Mouse (Mus musculus) midbrain, embryonic 13.5 days (tissue): ENCODE measurements around the gene Lyrm4. TPM values are rescaled to one million over a fixed set of nuclear protein-coding genes. Genes with fewer than 3 reads are reported as not detected.
A peak's percentile ranks its signal among the peaks of the same experiment; 100 is the strongest.
"Not testable (repeated sequence)": the region's sequence is repeated elsewhere in the genome, so short reads cannot be mapped to it uniquely, and the experiment has no call there.

Experiments
- ATAC-seq: fragments of 200-750 bp; cut with Nextera tagmentation; 2 replicates; pipeline ENCODE4 v1.8.0; 2017; ENCODE audit warnings: mild to moderate bottlenecking, moderate TSS enrichment, moderate library complexity
- H3K27ac ChIP-seq: fragments of 300-500 bp; sonication (generic); 2 replicates; pipeline ENCODE4 v1.5.1; 2015; ENCODE audit warnings: inconsistent platforms, mild to moderate bottlenecking, moderate library complexity
- H3K27me3 ChIP-seq: fragments of 300-500 bp; sonication (generic); 2 replicates; pipeline ENCODE4 v1.6.1; 2015; ENCODE audit warnings: mild to moderate bottlenecking, inconsistent platforms
- H3K36me3 ChIP-seq: fragments of 300-500 bp; sonication (generic); 2 replicates; pipeline ENCODE4 v1.6.1; 2015; ENCODE audit warnings: mild to moderate bottlenecking, inconsistent platforms
- H3K4me1 ChIP-seq: fragments of 300-500 bp; sonication (generic); replicated peaks from 2 replicates; pipeline ENCODE4 v1.6.1; 2015; ENCODE audit warnings: inconsistent platforms
- H3K4me2 ChIP-seq: fragments of 300-500 bp; sonication (generic); replicated peaks from 2 replicates; pipeline ENCODE4 v1.6.1; 2015; ENCODE audit warnings: moderate library complexity, mild to moderate bottlenecking, inconsistent platforms
- H3K4me3 ChIP-seq: fragments of 300-500 bp; sonication (generic); replicated peaks from 2 replicates; pipeline ENCODE4 v1.5.1; 2015; ENCODE audit warnings: mild to moderate bottlenecking, inconsistent platforms
- H3K9ac ChIP-seq: fragments of 300-500 bp; sonication (generic); replicated peaks from 2 replicates; pipeline ENCODE4 v1.6.1; 2015; ENCODE audit warnings: mild to moderate bottlenecking, inconsistent platforms
- H3K9me3 ChIP-seq: fragments of 300-500 bp; sonication (generic); 2 replicates; pipeline ENCODE4 v1.6.1; 2016; ENCODE audit warnings: mild to moderate bottlenecking, inconsistent platforms
- WGBS: fragments of 180-500 bp; shearing (Covaris S2); methylation state at CpG from one replicate; pipeline ENCODE4 v1.1.7; 2015; 5-methylcytosine and 5-hydroxymethylcytosine counted together
- polyA plus RNA-seq: library from polyadenylated mRNA; unstranded; fragments of >200 nt; fragmentation: Nextera tagmentation; extraction: Ambion mirVana; gene quantifications from 2 replicates; pipeline ENCODE4 v1.2.1, GENCODE M21; 2015

The Lyrm4 gene
- polyA plus RNA-seq, 1 experiment from 2014 or later = 33.4 TPM

- ATAC-seq = peak; percentile 88
- Histone ChIP-seq H3K4me3 (no peak overlapping the region), H3K27ac (peak overlapping the region; percentile 89), H3K27me3 (no peaks in the 10 kb centered on the region), H3K9me3 (no peaks in the 10 kb centered on the region), H3K36me3 (no peaks in the 10 kb centered on the region), H3K4me1 (peaks cover 35% of the 10 kb centered on the region), H3K4me2 (no peak overlapping the region), H3K9ac (peak overlapping the region; percentile 12; the same call in 1 of the 2 replicates)
- 47% methylated on average over 10 of the region's 10 CpGs for WGBS
Measured at GRCm38 (mm10) chr13:36019309-36020274, 97.7 kb downstream of the Lyrm4 start.

- Histone ChIP-seq H3K4me2 (no peak overlapping the region), H3K9ac (no peak overlapping the region), H3K4me1 (peaks cover 34% of the 10 kb centered on the region), H3K36me3 (no peaks in the 10 kb centered on the region), H3K27ac (no peak overlapping the region), H3K27me3 (no peaks in the 10 kb centered on the region), H3K4me3 (no peak overlapping the region), H3K9me3 (no peaks in the 10 kb centered on the region)
- ATAC-seq = no peak
- WGBS = 88% methylated on average over 2 of the region's 2 CpGs
Measured at GRCm38 (mm10) chr13:36018017-36018416, 99.3 kb downstream of the Lyrm4 start.

GRCm38 (mm10) chr13:36015636-36016035 lies 101.7 kb downstream of the Lyrm4 start:
- ATAC-seq = no peak
- Histone ChIP-seq H3K27me3 (no peaks in the 10 kb centered on the region), H3K4me1 (peaks cover 19% of the 10 kb centered on the region), H3K36me3 (no peaks in the 10 kb centered on the region), H3K9ac (no peak overlapping the region), H3K4me3 (no peak overlapping the region), H3K27ac (no peak overlapping the region), H3K9me3 (no peaks in the 10 kb centered on the region), H3K4me2 (no peak overlapping the region)
- WGBS = 68% methylated on average over 3 of the region's 3 CpGs

GRCm38 (mm10) chr13:36009981-36010380 lies 107.3 kb downstream of the Lyrm4 start:
- 69% methylated on average over 2 of the region's 2 CpGs for WGBS
- ATAC-seq = no peak
- no peak overlapping the region for H3K4me2 ChIP-seq

GRCm38 (mm10) chr13:36000798-36001197 lies 116.5 kb downstream of the Lyrm4 start:
- H3K4me2 ChIP-seq = no peak overlapping the region
- peaks cover 3% of the 10 kb centered on the region; the same call in 1 of the 2 replicates for H3K4me1 ChIP-seq
- no peaks in the 10 kb centered on the region for H3K27me3 ChIP-seq
- H3K4me3 ChIP-seq = no peak overlapping the region
- WGBS = 81% methylated on average over 1 of the region's 1 CpGs
- no peak for ATAC-seq
- H3K27ac ChIP-seq = no peak overlapping the region
- H3K9ac ChIP-seq = no peak overlapping the region
- no peaks in the 10 kb centered on the region for H3K36me3 ChIP-seq
- no peaks in the 10 kb centered on the region for H3K9me3 ChIP-seq

More at GRCm38 (mm10) chr13:36009981-36010380, 107.3 kb downstream of the Lyrm4 start:
- no peak overlapping the region for H3K9ac ChIP-seq
- H3K36me3 ChIP-seq = no peaks in the 10 kb centered on the region
- H3K4me3 ChIP-seq = no peak overlapping the region
- no peaks in the 10 kb centered on the region for H3K9me3 ChIP-seq
- no peak overlapping the region for H3K27ac ChIP-seq
- H3K27me3 ChIP-seq = no peaks in the 10 kb centered on the region
- no peaks in the 10 kb centered on the region for H3K4me1 ChIP-seq

- no peak for ATAC-seq
- no peaks in the 10 kb centered on the region for H3K9me3 ChIP-seq
- 90% methylated on average over 4 of the region's 4 CpGs for WGBS
Measured at GRCm38 (mm10) chr13:35997606-35998005, 119.7 kb downstream of the Lyrm4 start.

GRCm38 (mm10) chr13:35995696-35996426 lies 121.5 kb downstream of the Lyrm4 start:
- no peak for ATAC-seq
- H3K4me3 ChIP-seq = no peak overlapping the region
- no peaks in the 10 kb centered on the region for H3K9me3 ChIP-seq
- H3K9ac ChIP-seq = no peak overlapping the region
- no peaks in the 10 kb centered on the region for H3K36me3 ChIP-seq
- H3K4me2 ChIP-seq = no peak overlapping the region
- H3K4me1 ChIP-seq = peaks cover 6% of the 10 kb centered on the region; the same call in 1 of the 2 replicates
- no peak overlapping the region for H3K27ac ChIP-seq
- WGBS = 53% methylated on average over 2 of the region's 2 CpGs
- no peaks in the 10 kb centered on the region for H3K27me3 ChIP-seq

More at GRCm38 (mm10) chr13:35997606-35998005, 119.7 kb downstream of the Lyrm4 start:
- no peaks in the 10 kb centered on the region for H3K27me3 ChIP-seq
- H3K4me3 ChIP-seq = no peak overlapping the region
- H3K27ac ChIP-seq = no peak overlapping the region
- peaks cover 6% of the 10 kb centered on the region; the same call in 1 of the 2 replicates for H3K4me1 ChIP-seq
- H3K36me3 ChIP-seq = no peaks in the 10 kb centered on the region
- H3K4me2 ChIP-seq = no peak overlapping the region
- no peak overlapping the region for H3K9ac ChIP-seq

GRCm38 (mm10) chr13:35995231-35995630 lies 122.1 kb downstream of the Lyrm4 start:
- no peaks in the 10 kb centered on the region for H3K9me3 ChIP-seq
- no peak overlapping the region for H3K4me2 ChIP-seq
- H3K27me3 ChIP-seq = no peaks in the 10 kb centered on the region
- H3K4me3 ChIP-seq = no peak overlapping the region
- 62% methylated on average over 3 of the region's 3 CpGs for WGBS
- no peaks in the 10 kb centered on the region for H3K36me3 ChIP-seq
- peaks cover 6% of the 10 kb centered on the region; the same call in 1 of the 2 replicates for H3K4me1 ChIP-seq
- H3K9ac ChIP-seq = no peak overlapping the region
- no peak for ATAC-seq
- no peak overlapping the region for H3K27ac ChIP-seq

GRCm38 (mm10) chr13:35994067-35994466 lies 123.3 kb downstream of the Lyrm4 start:
- no peak overlapping the region for H3K27ac ChIP-seq
- H3K9ac ChIP-seq = no peak overlapping the region
- no peaks in the 10 kb centered on the region for H3K9me3 ChIP-seq
- no peak overlapping the region for H3K4me2 ChIP-seq
- H3K36me3 ChIP-seq = no peaks in the 10 kb centered on the region
- WGBS = 89% methylated on average over 8 of the region's 8 CpGs
- peaks cover 8% of the 10 kb centered on the region; the same call in 1 of the 2 replicates for H3K4me1 ChIP-seq
- no peak for ATAC-seq
- no peak overlapping the region for H3K4me3 ChIP-seq
- H3K27me3 ChIP-seq = no peaks in the 10 kb centered on the region

GRCm38 (mm10) chr13:35991185-35991584 lies 126.1 kb downstream of the Lyrm4 start:
- WGBS = 94% methylated on average over 21 of the region's 21 CpGs
- peaks cover 12% of the 10 kb centered on the region for H3K4me1 ChIP-seq
- H3K9ac ChIP-seq, H3K9me3 ChIP-seq, H3K4me3 ChIP-seq, ATAC-seq, H3K4me2 ChIP-seq, H3K27ac ChIP-seq, H3K27me3 ChIP-seq, H3K36me3 ChIP-seq: not testable (repeated sequence)

GRCm38 (mm10) chr13:35989329-35989728 lies 128.0 kb downstream of the Lyrm4 start:
- no peaks in the 10 kb centered on the region for H3K9me3 ChIP-seq
- H3K27me3 ChIP-seq = no peaks in the 10 kb centered on the region
- 71% methylated on average over 3 of the region's 3 CpGs for WGBS
- no peak for ATAC-seq
- no peak overlapping the region for H3K9ac ChIP-seq
- H3K27ac ChIP-seq = no peak overlapping the region
- H3K4me3 ChIP-seq = no peak overlapping the region
- H3K4me1 ChIP-seq = peaks cover 6% of the 10 kb centered on the region; the same call in 1 of the 2 replicates
- H3K4me2 ChIP-seq = no peak overlapping the region
- no peaks in the 10 kb centered on the region for H3K36me3 ChIP-seq

- H3K27me3 ChIP-seq = no peaks in the 10 kb centered on the region
- no peaks in the 10 kb centered on the region for H3K9me3 ChIP-seq
- peaks cover 15% of the 10 kb centered on the region for H3K36me3 ChIP-seq
- H3K4me1 ChIP-seq = peaks cover 15% of the 10 kb centered on the region
- no peak overlapping the region for H3K4me2 ChIP-seq
- 94% methylated on average over 6 of the region's 6 CpGs for WGBS
- no peak for ATAC-seq
- no peak overlapping the region for H3K27ac ChIP-seq
- no peak overlapping the region for H3K9ac ChIP-seq
- no peak overlapping the region for H3K4me3 ChIP-seq
Measured at GRCm38 (mm10) chr13:35982985-35983384, 134.3 kb downstream of the Lyrm4 start.
